Mouse (Mus musculus) v-Abl transformed pro-B cells (cell line): ENCODE measurements at regions not wholly inside any gene's neighbourhood (a gene's known extent, or its start where the extent isn't known, plus 50 kb on each side); places are given as distances from the start of the nearest gene placed in this dataset.

Experiments used
- in situ Hi-C, 2 experiments: fragments of 400-800 bp; cut with MboI; formaldehyde crosslinking; loops; one replicate each; pipeline ENCODE4 v1.15.1; 2025; ENCODE audit not compliant: unreplicated experiment in 2 of 2

DNA sequence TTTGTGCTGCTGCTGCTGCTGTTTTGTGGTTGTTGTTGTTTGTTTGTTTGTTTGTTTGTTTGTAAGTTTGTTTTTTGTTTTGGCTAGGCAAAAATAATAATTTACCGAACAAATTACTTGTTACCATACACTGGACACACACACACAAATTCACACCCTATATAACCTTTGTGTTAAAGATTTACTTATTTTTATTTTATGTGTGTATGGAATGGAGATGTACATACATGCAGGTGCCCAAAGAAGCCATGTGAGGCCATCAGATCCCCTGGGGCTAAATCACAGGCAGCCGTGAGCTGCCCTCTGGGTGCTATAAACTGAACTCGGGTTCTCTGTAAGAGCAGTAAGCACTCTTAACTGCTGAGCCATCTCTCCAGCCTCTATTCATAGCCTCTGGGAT, 56.0 kb downstream of the Pttg1 start:
- in situ Hi-C loops = no loop called here

DNA sequence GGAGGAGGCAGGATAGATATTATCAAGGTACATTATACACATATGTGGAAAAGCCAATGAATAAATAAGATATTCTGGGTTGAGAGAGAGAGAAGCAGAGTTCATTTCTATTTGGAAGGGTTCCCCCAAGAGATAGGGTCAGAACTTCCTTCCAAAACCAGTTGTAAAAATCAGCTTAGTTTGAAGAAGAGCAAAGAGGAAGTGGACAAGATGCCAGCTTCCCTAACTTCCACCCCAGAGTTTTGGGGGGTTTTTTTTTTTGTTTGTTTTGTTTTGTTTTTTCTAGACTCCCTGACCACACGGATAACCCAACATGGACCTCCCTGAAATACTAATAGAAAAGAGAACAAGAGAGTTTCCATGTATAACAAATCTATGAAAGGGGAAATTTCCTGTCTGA, 57.7 kb downstream of the Pttg1 start:
- in situ Hi-C loops = no loop called here

DNA sequence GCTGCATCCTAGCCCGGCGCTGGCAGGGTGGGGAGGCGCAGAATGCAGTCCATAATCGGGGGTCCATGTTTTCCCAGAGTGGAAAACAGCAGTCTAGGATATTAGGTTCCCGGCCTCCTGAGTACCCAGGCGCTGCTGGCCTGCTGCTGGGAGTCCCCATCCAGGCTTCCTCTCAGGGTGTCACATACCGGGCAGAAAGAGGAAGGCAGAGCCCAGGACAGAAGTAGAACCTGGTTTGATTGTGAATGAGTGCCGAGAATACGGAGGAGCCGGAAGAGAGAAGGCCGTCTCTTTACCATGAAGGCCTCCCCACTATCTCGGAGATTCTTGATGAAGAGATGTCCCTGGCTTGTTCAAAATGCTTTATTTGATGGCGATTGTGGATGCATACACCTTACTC, 64.2 kb downstream of the Pttg1 start:
- in situ Hi-C loops = no loop called here

DNA sequence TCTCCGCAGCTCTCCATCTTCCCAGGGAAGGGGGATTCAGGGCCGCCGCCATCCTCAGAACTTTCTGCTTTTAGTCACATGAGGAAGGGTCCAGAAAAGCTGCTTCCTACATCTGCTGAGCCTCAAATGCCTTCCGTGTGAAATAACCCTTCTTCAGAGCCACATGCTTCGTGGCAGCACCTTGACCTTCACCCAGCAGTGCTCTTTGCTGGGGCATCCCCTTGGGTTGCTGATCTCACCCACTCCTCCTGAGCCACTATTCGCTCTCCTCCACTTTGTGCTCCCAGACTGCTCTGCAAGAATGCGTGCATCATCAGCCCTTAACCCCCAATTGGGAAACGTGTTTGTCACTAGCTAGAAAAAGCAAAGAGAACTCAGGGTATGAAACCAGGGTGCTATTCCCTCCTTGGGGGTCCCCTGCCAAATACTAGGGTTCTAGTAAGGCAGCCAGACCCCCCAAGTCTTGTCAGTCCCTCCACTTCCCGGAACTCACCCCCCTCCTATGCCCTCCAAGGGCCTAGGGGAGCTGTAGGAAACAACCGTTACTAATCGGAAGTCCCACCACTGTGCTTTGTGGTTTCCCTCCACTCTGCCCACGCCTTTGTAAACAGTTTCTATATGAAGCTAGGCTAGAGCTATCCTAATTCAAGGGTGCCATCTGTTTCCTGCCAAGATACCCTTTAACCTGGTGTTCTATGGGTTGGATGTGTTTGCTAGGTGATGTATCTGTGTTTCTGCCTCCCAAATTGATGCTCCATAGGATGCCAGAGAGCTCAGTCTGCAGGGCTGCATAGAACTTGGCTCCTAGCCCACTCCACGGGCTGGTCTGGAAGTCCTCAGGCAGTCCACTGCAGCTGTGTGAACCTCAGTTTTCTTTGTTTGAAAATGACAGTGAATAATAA, 67.4 kb downstream of the Pttg1 start:
- in situ Hi-C loops = no loop called here

DNA sequence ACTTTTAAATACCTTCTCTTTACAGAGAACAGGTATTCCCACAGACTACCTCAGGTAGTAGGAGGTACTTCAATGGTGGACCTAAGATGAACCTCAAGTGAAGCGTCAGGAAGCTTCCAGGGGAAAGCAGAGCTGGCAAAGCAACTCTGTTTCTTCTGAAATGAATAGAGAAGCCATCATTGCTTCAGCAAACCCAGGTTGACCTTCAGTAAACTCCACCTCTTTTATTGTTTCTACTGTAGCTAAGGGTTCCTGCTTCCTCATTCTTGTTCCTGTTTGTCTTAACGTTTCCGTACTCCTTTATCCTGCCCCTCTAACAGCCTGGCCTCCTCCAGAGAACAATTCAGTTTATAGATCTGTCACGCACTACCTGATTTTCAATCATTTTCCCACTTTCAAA, 72.4 kb downstream of the Pttg1 start:
- in situ Hi-C loops = loop anchor here in 1 of 2 experiments (5.0 kb wide), 1 partner anchor 54 kb away; no protein-coding TSS in a partner anchor

DNA sequence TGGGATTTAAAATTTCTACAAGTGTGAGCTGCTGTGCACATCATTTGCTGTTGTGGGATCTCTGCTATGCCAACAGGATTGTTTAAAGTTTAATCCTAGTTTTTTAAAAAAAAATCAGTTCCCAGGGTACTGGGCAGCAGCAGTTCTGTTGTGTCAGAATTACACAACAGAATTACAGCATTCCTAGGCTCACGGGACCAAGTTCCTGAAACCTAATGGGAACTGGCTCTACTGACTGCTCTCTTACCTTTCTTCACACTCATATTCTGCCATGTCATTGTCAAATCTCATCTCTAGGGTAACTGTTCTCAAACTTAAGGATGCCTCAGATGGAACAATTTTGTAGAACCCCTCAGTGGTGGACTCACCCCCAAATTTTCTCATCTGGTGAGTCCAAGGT, 73.0 kb downstream of the Pttg1 start:
- in situ Hi-C loops = loop anchor here in 1 of 2 experiments (5.0 kb wide), 1 partner anchor 54 kb away; no protein-coding TSS in a partner anchor

DNA sequence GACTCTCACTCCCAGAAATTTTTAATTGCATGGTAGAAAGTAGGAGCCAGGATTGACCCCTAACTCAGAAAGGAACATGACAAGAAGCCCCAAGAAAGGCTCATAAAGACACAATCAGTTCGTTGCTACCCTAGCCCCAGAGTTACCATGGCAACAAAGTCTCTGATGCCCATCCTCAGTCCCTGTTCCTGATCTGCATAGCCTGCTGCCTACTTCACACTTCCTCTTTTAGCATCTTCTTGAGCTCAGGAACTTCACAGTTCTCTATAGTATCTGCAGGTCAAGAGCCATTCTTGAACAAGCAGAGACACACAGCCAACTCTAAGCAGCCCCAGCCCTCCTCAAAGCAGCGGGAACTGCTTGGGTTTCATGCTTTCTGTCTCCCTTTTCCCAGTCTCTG, 74.2 kb downstream of the Pttg1 start:
- in situ Hi-C loops = loop anchor here in 1 of 2 experiments (5.0 kb wide), 1 partner anchor 55 kb away; no protein-coding TSS in a partner anchor

DNA sequence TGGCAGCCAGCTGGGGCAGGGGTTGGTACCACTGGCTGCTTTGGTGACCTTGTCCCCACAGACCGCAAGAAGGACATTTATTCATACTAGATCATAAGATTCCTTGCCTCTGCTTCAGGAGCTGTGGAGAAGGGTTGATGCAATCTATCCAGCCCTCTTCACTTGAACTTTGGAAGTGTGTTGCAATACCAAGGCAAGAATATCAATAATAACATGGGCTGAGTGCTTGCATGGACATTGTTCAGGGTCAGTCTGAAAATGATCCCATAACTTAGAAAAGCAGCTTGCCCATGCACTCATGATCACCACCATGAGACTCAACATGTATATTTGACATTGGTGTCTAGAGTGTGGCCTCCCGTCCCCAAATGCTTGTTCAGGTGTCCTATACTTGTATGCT, 74.7 kb downstream of the Pttg1 start:
- in situ Hi-C loops = loop anchor here in 1 of 2 experiments (5.0 kb wide), 1 partner anchor 56 kb away; no protein-coding TSS in a partner anchor

DNA sequence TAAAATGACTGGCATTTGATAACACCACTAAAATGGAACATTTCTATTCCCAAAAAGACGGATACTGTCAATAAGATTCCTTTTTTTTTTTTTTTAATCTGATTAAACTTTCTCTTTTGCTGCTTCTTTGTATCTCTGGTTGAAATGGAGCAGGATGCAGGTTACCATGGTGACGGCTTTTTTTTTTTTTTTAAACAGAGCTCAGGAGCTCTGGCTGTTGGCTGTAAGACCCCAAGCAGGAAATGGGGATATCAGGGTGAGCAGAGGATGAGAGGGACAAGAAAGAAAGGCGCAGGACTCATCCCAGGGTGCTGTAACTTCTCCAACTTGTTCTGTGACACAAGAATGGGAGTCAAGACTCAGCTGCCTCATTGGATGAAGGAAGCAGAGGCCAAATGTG, 75.8 kb downstream of the Pttg1 start:
- in situ Hi-C loops = loop anchor here in 1 of 2 experiments (5.0 kb wide), 1 partner anchor 57 kb away; no protein-coding TSS in a partner anchor

DNA sequence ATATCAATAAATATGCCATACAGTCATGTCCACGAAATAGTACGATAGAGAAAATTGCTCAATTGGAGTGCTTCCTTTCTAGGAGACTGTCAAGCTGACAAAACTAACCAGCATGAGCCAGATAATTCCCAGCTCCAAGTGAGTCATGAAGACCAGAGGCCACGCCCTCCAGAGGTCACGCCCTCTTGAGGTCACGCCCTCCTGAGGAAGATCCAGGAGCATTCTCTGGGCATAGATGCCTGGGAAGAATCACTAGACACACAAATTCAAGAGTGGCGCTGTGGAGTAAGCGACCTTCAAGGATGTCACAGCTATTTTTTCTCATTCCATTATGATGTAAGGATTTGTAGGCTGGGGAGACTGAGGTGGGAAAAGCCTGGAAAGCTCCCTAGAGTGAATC, 76.5 kb downstream of the Pttg1 start:
- in situ Hi-C loops = loop anchor here (5.0 to 10.0 kb wide), 4 partner anchors 55 to 352 kb away; no protein-coding TSS in a partner anchor

DNA sequence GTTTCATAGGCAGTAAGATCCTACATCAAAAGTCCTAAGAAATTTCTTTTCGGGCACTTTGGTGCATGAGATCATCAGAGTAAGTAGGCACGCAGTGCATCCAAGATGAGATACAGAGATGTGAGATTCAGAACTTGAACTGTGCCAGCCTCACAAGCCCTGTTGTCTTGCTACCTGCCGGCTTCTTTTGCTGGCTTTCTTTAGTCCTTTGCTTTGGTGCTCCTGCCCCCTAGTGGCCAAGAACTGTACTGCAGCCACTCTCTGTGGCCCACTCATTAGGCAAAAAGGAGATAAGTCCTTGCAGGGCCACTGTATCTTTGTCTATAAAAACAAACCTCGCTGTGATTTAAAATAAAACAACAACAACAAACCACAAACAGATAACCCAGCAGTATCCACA, 77.5 kb downstream of the Pttg1 start:
- in situ Hi-C loops = loop anchor here (5.0 to 10.0 kb wide), 4 partner anchors 54 to 351 kb away; no protein-coding TSS in a partner anchor

DNA sequence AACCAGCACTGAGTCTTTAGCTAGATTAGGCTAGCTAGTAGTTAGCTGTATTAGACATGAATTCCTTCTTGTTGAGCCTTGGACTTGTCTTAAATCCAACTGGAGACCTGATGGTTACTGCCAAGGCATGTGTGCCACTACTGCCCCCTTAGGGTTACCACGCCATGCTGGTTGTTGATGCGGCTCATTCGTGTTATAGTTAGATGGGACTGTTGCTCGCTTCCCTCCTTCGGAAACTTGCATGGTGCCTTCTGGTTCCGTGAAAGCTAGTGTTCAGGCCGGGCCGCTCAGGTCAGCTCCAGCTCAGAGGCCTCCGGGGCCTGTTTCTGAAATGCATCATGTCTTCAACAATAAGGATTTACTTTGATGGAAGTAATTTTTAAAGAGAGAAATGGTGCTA, 79.6 kb downstream of the Pttg1 start:
- in situ Hi-C loops = loop anchor here (5.0 to 10.0 kb wide), 4 partner anchors 52 to 349 kb away; no protein-coding TSS in a partner anchor

DNA sequence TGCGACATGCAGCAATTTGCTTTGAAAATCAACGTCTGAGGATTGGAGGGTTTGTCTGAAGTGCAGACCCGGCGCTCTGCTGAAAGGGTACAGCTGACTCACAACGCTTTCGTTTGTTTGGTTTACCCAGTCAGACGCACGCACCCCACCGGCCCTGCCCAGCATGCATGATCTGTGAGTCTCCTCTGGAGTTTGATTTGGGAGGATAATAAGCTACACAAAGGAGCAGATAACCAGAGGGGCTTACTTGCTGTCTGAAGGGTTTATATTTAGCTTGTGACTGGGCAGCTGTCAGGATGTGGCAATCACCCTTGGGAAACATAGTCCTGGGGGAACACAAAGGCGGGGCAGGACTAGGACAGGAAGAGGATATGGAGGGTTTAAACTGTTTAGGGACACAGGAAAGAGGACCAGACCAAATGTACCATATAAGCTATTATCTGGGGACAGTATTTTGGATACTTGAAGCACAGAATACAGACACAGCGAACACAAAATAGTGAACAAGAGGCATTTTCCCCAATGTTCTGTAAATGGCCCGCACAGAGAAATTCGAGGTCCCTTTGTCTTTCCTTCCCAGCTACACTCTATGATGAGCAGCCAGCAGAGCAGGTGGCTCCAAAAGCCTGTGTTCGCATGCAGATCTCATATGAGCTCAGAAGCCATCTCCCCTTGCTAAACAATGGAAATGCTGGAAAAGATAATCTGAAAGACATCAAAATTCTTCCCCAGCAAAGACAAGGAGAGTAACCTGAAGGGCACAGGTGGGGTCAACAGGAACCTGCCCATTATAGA, 81.1 kb downstream of the Pttg1 start:
- in situ Hi-C loops = loop anchor here (5.0 to 10.0 kb wide), 4 partner anchors 50 to 348 kb away; no protein-coding TSS in a partner anchor

DNA sequence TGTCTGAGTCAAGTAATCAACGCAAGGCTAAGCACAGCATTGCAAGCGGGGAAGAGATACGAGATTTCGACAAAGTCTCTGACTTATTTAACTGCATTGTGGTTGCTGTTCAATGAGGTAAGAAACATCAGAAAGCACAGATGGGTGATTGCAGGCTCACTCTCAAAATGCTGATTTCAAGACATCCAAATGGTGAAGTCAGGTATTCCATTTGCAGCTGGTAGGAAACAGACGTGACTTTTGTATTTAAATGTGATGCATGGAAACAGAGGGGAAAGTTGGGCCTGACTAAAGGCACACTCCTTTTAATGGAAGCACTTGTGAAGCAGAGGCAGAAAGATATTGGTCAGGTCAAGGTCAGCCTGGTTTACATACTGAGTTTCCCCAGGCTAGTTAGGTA, 82.5 kb downstream of the Pttg1 start:
- in situ Hi-C loops = loop anchor here in 1 of 2 experiments (10.0 kb wide), 1 partner anchor 49 kb away; no protein-coding TSS in a partner anchor

DNA sequence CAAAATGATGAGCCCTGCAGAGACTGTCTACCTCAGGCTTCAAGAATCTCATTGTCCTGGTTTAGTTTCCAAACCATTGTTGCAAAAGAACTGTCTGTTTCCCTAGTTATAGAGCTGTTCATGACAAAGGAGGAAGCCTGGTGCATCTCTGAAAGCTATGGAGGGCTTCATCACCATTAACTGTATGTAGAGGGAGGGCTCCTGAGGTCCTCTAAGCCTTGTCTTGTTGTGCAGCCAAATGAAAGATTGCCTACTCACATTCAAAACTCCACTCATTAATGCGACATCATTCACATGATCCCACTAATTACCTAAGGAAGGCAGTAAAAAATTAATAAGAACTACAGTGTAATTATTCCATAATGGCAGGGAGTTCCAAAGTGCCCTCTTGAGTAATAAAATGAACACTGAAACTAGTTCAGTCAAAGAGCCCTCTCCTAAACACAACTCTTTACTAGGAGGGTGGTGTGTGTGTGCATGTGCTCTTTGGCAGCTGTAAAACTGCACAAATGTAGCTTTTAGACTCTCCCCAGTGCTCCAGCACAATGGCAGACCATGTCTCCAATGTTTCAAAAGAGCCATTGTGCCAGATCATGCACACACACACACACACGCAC, 87.6 kb downstream of the Pttg1 start:
- in situ Hi-C loops = no loop called here

DNA sequence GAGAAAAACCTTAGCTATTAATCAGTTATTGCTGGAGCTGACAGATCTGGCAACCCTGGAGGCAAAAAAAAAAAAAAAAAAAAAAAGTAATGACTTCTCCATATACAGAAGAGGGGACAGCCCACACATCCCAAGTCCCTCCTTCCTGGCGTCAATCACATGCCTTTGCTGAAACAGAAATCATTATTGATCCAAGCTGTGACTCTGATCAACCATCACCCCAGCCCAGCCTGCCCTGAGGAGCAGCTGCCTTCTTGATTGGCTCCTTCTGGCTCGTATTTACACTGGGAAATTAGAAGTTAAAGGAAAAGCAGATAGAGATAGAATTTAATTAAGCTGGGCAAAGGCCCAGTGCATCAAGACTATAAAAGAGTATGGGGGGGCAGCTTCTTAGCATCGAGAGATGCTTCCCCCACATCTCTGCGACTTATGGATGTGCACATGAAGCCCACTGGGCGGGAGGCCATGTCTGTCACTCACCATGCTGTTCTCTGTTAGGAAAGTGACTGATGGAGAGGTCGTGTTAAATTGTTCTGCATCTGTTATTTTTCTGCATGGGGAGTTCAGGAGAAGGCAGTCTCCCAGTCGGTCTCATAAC, 90.3 kb downstream of the Pttg1 start:
- in situ Hi-C loops = no loop called here

DNA sequence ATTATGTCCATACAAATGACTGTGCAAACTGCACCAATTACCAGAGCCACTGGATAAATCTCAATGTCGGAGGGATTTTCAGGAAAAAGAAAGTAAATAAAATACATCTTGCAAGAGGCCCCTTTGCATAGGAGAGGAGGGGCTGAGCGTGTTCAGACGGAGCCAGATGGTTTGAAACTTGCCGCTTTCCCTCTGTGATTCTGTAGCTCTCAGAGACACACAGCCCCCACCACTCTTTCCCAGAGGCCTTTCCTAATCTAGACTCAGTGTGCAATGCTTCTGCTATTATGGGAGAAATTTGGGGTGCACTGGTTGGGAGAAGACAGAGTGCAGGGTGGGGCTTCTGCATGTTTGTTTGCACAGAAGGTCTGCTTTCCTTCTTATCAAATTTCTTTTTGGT, 92.5 kb downstream of the Pttg1 start:
- in situ Hi-C loops = no loop called here

DNA sequence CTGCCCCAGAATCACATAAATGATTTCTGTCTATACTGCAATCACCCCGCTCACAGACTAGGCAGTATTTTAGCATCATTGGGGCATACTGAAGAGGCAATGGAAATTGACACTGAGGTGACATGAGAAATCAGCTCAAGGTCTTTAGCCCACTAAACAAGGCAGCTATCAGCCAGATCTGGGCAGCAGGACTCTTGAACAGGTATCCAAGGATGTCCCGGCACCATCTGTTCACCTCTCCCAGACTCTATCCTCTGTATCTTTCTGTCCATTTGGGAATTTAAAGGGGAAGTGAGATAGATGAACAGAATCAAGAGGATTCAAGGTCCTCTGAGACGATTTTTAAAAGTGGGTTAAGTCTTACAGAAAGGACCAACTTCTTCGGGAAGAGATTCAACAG, 112.1 kb downstream of the Pttg1 start:
- in situ Hi-C loops = no loop called here
